Mouse (Mus musculus) monocyte, adult 59 days (primary cell): ENCODE results near the gene Dync2h1. TPM values are rescaled to one million over a fixed set of nuclear protein-coding genes. Genes with fewer than 3 reads are reported as not detected.

Source experiments
- total RNA-seq, 2 experiments: library from RNA; stranded (reverse); gene quantifications; one replicate each; pipeline ENCODE4 v1.2.4; 2023

Gene Dync2h1
- total RNA-seq = 1 to 10 TPM; 1.9 to 2.1 TPM

DNA sequence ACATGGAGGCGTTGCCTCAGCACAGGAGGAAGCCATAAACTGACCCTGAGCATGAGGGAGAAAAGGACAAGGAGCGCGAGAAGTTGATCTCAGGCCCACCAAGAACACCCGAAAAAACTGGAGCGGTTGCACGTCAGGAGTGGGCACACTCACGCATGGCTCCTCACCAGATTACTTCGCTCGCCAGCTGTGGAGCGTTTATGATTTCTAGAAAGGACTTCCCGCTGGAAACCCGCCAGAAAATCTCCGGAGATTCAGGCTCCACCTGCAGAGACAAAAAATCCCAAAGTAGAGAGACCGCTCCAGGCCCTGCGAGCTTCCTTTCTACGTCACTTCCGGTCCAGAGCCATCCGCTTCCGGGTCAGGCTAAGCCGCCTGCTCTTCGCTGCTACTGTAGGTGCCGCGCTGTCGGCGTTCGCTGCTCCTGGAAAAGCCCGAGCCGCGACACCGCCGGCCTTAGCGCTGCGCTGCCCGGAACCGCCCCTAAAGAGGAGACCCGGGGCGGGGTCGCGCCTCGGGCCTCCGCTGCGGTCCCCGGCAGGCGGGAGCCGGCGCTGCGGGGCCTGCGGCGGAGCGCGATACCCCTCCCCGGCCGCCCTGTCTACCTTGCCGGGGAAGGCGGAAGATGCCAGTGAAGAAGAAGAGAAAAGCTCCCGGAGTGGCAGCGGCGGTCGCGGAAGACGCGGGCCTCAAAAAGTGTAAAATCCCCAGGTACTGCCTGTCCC lies at the start of gene Dync2h1, which contains the start of gene Dcun1d5:
Gene Dync2h1, minus strand, starts transcription at position 275 of the 725 bp plus-strand sequence.
Gene Dcun1d5, plus strand, starts transcription at position 349 of the 725 bp plus-strand sequence.

Other genes starting within 250 kb of the Dync2h1 start
- 10 to 100 TPM; 51.3 to 53.4 TPM for gene Dcun1d5, start 74 bp upstream of the Dync2h1 start, total RNA-seq
- gene Mmp13, start 88.1 kb upstream of the Dync2h1 start, total RNA-seq = under 1 TPM; 0.24 to 0.47 TPM
- 10 to 100 TPM; 23.0 to 44.1 TPM for gene Mmp12, start 159.9 kb upstream of the Dync2h1 start, total RNA-seq
- gene Mmp1b, start 203.6 kb upstream of the Dync2h1 start, total RNA-seq = not detected